Mouse (Mus musculus) stomach, embryonic 14.5 days (tissue): ENCODE measurements around the gene Col4a5. TPM values are rescaled to one million over a fixed set of nuclear protein-coding genes. Genes with fewer than 3 reads are reported as not detected.

Experiments used
- polyA plus RNA-seq: library from polyadenylated mRNA; unstranded; fragments of >200 nt; fragmentation: Nextera tagmentation; extraction: Ambion mirVana; gene quantifications from 2 replicates; pipeline ENCODE4 v1.2.1, GENCODE M21; 2014

Gene Col4a5
- polyA plus RNA-seq, 1 experiment from 2014 or later, result 41.9 TPM

Other genes with a start within 250 kb of the Col4a5 start
- gene Col4a6, start 1.3 kb upstream of the Col4a5 start, polyA plus RNA-seq, result 9.4 TPM in 2 replicates
- 0.22 and 0.46 TPM in 2 replicates for gene Irs4, start 249.9 kb downstream of the Col4a5 start, polyA plus RNA-seq